Mouse (Mus musculus) forelimb bud, embryonic 11.5 days (tissue): Measurements from ENCODE around the gene Anapc1.
A peak's percentile ranks its signal among the peaks of the same experiment; 100 is the strongest.
"Not testable (repeated sequence)": the region's sequence is repeated elsewhere in the genome, so short reads cannot be mapped to it uniquely, and the experiment has no call there.

Experiments used
- DNase-seq: peaks from one replicate; pipeline ENCODE4 v3.0.0-alpha.2; 2012; ENCODE audit warnings: low read depth, low spot score

Gene Anapc1

DNA sequence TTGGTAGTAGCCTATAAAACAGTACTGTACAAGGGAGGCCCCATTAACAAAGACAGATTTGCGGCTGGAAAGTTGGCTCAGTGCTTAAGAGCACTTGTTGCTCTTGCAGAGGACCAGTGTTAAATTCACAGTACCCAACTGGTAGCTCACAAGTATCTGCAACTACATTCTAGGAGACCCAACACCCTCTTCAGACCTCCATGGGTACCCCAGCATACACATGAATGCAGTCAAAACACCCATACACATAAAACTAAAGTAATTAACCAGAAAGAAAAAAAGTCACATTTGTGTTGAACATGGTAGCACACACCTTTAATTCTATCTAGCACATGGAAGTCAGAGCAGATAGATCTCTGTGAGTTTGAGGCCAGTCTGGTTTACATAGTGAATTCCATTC, 9.9 kb upstream of the Anapc1 start:
- no peak for DNase-seq

DNA sequence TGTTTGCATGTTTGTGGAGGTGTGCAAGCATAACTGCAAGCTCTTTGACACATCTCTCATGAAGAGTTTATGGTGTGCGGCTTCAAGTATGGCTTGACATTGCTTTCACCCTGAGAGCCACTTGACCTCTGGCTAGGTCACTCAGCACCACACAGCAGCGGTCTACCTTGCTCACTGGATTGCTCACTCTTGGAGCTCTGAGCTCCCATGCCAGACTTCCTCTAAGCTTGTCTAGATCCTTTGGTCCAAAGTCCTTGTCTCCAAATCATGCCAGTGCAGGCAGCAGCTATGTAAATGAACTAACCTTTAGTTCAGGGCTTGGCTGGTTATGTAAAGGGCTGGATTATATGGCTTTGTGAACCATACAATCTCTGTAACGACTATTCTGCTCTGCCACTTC, 9.2 kb upstream of the Anapc1 start:
- DNase-seq = no peak

GRCm38 (mm10) chr2:128694548-128694947, 7.4 kb upstream of the Anapc1 start:
- no peak for DNase-seq

DNA sequence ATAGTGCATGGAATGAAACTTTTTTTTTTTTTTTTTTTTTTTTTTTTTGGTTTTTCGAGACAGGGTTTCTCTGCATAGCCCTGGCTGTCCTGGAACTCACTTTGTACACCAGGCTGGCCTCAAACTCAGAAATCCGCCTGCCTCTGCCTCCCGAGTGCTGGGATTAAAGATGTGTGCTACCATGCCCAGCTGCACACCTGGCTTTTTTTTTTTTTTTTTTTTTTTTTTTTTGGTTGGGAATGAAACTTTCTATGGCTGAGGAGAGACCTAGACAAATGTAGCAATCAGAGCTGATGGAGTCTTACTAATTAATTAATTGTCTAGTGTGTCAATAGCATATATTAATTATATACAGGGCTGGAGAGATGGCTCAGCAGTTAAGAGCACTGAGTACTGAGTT, 6.6 kb upstream of the Anapc1 start:
- not testable (repeated sequence) for DNase-seq

DNA sequence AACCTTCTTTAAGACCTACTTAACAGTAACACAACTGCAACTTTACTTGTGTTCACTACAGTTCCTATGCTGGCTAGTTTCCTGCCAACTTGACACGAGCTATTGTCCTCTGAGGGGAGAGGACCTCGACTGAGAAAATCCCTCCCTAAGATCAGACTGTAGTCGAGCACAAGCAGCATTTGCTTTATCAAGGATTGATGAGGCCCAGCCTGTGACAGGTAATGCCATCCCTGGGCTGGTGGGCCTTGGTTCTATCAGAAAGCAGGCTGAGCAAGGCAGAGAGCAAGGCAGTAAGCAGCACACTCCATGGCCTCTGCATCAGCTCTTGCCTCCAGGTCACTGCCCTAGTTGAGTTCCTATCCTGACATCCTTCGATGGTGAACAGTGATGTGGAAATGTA, 6.0 kb upstream of the Anapc1 start:
- no peak for DNase-seq

GRCm38 (mm10) chr2:128692771-128693170, 5.6 kb upstream of the Anapc1 start:
- DNase-seq = no peak

DNA sequence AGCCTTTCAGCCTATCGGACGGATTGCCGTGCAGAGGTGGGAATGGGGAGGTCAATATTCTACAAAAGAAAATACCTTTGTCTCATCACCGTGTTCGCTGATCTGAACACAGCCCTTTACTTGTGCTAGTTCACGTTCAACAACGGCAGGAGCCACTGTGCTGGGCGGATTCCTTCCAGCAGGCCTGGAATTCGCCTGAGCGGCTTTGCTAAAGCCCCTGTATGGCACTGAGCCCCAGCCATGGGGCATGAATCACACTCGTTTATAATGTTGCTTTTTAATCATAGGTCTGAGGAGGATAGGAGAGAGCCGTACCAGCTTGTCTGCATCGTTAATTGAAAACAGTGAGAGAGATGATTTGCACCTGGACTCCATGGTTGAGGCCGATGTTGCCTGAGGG, 5.1 kb upstream of the Anapc1 start:
- no peak for DNase-seq

- DNase-seq = no peak
Measured at GRCm38 (mm10) chr2:128687558-128688120, 448 bp upstream of the Anapc1 start.

- DNase-seq = no peak
Measured at GRCm38 (mm10) chr2:128680661-128681060, 6.5 kb downstream of the Anapc1 start.

DNA sequence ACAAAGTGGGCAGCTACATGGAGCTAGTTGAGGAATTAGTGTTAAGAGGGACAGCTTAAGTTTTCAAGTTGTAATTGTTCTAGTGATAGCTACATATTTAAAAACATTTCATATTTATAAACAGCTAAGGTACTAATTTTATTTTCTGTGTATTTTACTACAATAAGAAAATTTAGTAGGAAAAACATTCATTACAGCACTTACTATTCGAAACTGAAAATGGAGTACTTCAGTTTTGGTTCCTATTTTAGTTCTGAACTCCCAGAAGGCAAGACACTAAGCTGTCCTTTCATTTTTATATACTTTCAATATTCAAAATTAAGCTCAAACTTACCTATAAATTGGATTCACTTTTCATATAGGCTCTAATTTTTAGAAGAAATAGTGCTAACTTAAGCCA, 66.6 kb downstream of the Anapc1 start:
- no peak for DNase-seq

- DNase-seq = no peak
Measured at GRCm38 (mm10) chr2:128615366-128615765, 71.8 kb downstream of the Anapc1 start.

- DNase-seq = no peak
Measured at GRCm38 (mm10) chr2:128613365-128613764, 73.8 kb downstream of the Anapc1 start.

DNA sequence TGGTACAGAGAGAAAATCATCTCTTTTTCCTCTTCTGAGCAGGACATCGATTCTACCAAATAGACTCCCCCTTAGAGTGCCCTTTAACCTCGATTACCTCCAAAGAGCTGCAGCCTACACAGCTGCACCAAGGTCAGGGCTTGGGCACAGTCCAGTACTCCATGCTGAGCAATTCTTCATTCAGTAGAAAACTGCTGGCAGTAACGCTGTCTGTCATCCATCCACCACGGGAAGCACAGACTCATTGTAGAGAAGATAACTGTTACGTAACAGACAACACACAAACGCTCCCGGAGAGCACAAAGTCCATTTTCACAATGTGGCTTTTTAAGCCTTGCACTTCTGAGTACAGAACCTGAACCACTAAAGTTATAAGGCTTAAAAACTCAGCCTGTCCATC, 74.9 kb downstream of the Anapc1 start:
- no peak for DNase-seq

GRCm38 (mm10) chr2:128611178-128611577, 76.0 kb downstream of the Anapc1 start:
- DNase-seq = no peak

GRCm38 (mm10) chr2:128609286-128609685, 77.9 kb downstream of the Anapc1 start:
- no peak for DNase-seq

DNA sequence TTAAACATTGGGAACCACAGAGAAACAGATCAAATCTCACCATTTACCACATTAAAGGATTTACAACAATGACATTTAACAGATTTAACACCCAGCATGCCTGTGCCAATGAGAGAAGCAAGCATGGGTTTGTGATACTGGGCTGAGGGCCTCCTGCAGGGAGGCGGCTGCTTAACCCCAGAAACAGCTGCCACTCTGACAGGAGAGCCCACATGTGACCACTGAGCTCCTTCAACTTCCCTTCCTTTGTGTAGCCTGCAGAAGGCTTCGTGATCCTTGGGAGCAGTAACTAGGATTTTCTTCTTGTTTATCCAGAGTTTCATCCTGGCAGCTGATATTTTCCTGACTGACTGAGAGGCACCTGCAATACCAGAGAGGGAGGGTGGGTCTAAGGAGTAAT, 85.7 kb downstream of the Anapc1 start:
- no peak for DNase-seq

GRCm38 (mm10) chr2:128592301-128592700, 94.9 kb downstream of the Anapc1 start:
- no peak for DNase-seq

GRCm38 (mm10) chr2:128590909-128591308, 96.3 kb downstream of the Anapc1 start, which contains the start of gene Spdye4c:
Spdye4c (plus strand) TSS chr2:128591209.
- DNase-seq = no peak

GRCm38 (mm10) chr2:128582881-128583280, 104.3 kb downstream of the Anapc1 start:
- DNase-seq = no peak

DNA sequence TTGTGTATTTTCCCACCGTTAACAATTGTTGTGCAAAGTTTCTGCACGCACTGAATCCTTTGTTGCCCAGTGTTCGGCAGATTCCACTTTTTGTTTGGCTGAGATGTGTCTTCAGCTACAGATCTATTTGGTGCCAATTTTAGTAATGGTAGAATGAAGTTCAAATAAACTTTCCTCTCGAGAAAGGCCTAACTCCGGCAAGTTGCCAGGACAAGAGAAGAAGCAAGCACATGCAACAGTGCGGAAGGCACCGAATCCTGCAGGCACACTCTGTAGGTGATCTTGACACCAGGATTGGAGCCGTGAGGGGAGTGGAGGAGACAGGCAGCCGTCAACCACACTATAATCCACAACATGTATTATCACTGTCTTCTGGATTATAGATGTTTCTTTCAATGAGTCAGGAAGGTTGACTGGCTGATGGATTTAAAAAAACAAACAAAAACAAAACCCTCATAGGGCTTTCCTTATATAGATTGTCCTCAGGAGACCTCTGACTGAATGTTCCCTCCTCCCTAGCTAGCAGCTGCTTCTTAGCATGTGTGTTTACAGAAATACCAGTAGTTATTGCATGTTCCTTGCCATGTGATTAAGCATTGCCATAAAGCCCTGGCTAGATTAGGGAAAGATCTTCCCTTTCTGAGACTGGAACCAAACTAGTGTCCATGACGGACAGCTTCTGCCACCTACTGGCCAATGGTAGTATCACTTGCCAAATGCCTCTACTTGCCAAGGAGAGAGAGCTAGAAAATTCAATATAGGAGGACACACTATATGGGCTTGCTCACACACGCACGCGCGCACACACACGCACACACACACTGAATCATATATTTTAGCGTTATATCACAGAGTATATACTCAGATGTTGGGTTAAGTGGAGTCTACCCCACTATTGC, 114.2 kb downstream of the Anapc1 start:
- peak; percentile 86 for DNase-seq

GRCm38 (mm10) chr2:128571001-128571400, 116.2 kb downstream of the Anapc1 start:
- DNase-seq = no peak

DNA sequence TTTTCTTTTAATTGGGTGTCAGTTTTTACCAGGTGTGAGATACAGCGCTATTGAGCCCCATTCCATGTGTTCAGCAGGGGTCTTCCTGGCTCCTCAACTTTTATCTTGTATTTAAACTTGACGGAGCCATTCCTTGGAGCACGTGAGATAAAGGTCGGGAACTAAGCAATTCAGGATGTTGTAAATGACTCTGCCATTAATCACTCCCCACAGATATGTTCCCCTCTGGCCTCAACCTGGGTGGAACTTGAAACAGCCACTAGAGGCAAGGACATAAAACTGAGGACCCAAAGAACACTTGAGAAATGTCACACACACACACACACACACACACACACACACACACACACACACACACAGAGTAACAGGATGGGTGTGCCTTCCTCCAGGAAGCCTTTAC, 118.7 kb downstream of the Anapc1 start:
- no peak for DNase-seq

- DNase-seq = no peak
Measured at GRCm38 (mm10) chr2:128568018-128568417, 119.2 kb downstream of the Anapc1 start.
